ENCODE assay signal across 7 mouse cellular contexts in the genomic region with DNA sequence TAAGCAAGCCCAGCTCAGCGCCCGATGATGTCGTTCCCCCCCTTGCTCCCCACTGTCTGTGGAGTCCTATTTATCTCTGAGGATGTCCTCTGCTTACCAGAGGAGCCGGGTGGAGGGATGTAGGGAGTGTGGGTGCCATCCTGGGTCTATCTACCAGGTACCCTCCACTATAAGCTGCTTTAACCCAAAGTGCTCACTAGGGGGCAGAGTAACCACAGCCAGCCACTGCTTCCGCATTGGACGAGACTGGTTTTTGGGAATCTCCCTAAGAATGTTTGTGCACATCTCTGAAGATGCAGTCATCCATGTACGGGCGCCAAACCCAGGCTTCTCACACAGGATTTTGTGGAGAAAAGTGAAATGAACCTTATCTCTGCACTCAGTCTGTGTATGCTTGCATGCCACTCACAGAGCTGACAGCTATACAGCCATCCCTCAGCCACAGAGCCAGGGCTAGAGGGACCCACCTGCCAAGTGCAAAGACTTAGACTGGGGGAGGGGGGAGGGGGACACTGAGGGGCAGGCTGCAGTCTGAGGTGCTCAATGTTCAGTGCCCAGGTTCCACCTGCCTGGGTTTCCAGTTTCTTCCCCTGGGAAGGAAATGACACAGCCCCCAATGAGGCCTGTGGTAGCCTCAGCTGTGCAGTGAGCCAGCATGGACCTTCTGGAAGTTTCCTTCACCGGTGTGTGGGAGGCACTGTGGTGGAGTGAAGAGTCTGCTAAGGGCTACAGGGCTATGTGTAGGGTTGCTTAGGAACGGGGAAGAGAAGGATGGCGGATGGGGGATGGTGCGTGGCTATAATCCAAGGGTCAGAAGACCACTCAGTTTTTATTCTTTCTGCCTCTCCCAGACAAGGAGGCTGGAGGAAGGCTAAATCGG. TPM values are rescaled to one million over a fixed set of nuclear protein-coding genes. Genes with fewer than 3 reads are reported as not detected.
DNase-seq lines count a peak whose midpoint lies in the region; ATAC-seq and TF ChIP-seq lines count a peak whose summit lies in the region.

No protein-coding gene starts in this region.

- 57% methylated on average over 13 of the region's 13 CpGs for WGBS in embryonic facial prominence, embryonic 10.5 days
- WGBS in heart, postnatal 0 days, result 50% methylated on average over 13 of the region's 13 CpGs
- 35% methylated on average over 13 of the region's 13 CpGs for WGBS in lung, postnatal 0 days

- no peak overlapping the region for H3K4me3 ChIP-seq in ES-E14 (ENCODE audit: insufficient read depth in 1 of 2, low read depth in 1 of 2, low read length in 2 of 2, poor library complexity in 1 of 2, severe bottlenecking in 1 of 2)
- no peak overlapping the region for H3K4me3 ChIP-seq in embryonic facial prominence, embryonic 10.5 days
- H3K4me3 ChIP-seq in heart, postnatal 0 days (ENCODE audit: low read depth, low read length), result no peak overlapping the region
- H3K4me3 ChIP-seq in lung, postnatal 0 days (ENCODE audit: low read depth, low read length), result no peak overlapping the region

- peak; percentile 83 for TF ChIP-seq CTCF in heart, postnatal 0 days (IDR thresholded peaks at IDR 0.05; ENCODE audit: low read depth)
- TF ChIP-seq CTCF in lung, postnatal 0 days (IDR thresholded peaks at IDR 0.05), result peak; percentile 88

- no peaks in the 10 kb centered on the region for H3K9me3 ChIP-seq in ES-E14 (ENCODE audit: control insufficient read depth, insufficient read depth, low read depth, low read length)
- no peaks in the 10 kb centered on the region for H3K9me3 ChIP-seq in embryonic facial prominence, embryonic 10.5 days
- no peaks in the 10 kb centered on the region for H3K9me3 ChIP-seq in heart, postnatal 0 days (replicated peaks; ENCODE audit: control insufficient read depth, low read length)
- no peaks in the 10 kb centered on the region for H3K9me3 ChIP-seq in lung, postnatal 0 days (ENCODE audit: low read length)

- no peak overlapping the region for H3K27ac ChIP-seq in ES-E14 (ENCODE audit: insufficient read depth, low read depth, low read length, poor library complexity, severe bottlenecking)
- no peak overlapping the region for H3K27ac ChIP-seq in embryonic facial prominence, embryonic 10.5 days (replicated peaks)
- peak overlapping the region; percentile 51; the same call in 1 of the 2 replicates for H3K27ac ChIP-seq in heart, postnatal 0 days (ENCODE audit: low read depth)
- H3K27ac ChIP-seq in lung, postnatal 0 days (ENCODE audit: low read length), result no peak overlapping the region

- peaks cover 3% of the 10 kb centered on the region; the same call in 1 of the 2 replicates for H3K36me3 ChIP-seq in ES-E14 (ENCODE audit: control insufficient read depth, insufficient read depth, low read length, poor library complexity, severe bottlenecking)
- H3K36me3 ChIP-seq in embryonic facial prominence, embryonic 10.5 days (replicated peaks), result no peaks in the 10 kb centered on the region
- H3K36me3 ChIP-seq in heart, postnatal 0 days (replicated peaks; ENCODE audit: control insufficient read depth, insufficient read depth, low read length), result no peaks in the 10 kb centered on the region
- H3K36me3 ChIP-seq in lung, postnatal 0 days (ENCODE audit: insufficient read depth, low read length), result no peaks in the 10 kb centered on the region

- in situ Hi-C loops in ES-E14 (cut with MboI; ENCODE audit: low sequenced_read_pairs in 2 of 2, unreplicated experiment in 2 of 2), result no loop called here

- no peak overlapping the region for H3K9ac ChIP-seq in ES-E14 (ENCODE audit: insufficient read depth, low read depth, low read length, poor library complexity, severe bottlenecking)
- no peak overlapping the region for H3K9ac ChIP-seq in heart, postnatal 0 days (replicated peaks; ENCODE audit: low read depth, low read length)
- no peak overlapping the region for H3K9ac ChIP-seq in lung, postnatal 0 days (replicated peaks; ENCODE audit: low read depth)

- no peak for TF ChIP-seq EP300 in heart, postnatal 0 days (IDR thresholded peaks at IDR 0.05; ENCODE audit: low read depth)
- no peak for TF ChIP-seq EP300 in lung, postnatal 0 days (IDR thresholded peaks at IDR 0.05)

- no peak overlapping the region for H3K4me2 ChIP-seq in heart, postnatal 0 days (ENCODE audit: low read depth, low read length)
- no peak overlapping the region for H3K4me2 ChIP-seq in lung, postnatal 0 days (replicated peaks; ENCODE audit: low read depth, low read length)

- H3K4me1 ChIP-seq in ES-E14 (ENCODE audit: control insufficient read depth in 2 of 2, insufficient read depth in 2 of 2, low read length in 2 of 2, poor library complexity in 1 of 2), result peaks cover 0 to 8% of the 10 kb centered on the region in 2 experiments; a peak in 1 of 4 replicates
- peaks cover 18% of the 10 kb centered on the region for H3K4me1 ChIP-seq in embryonic facial prominence, embryonic 10.5 days
- no peaks in the 10 kb centered on the region for H3K4me1 ChIP-seq in heart, postnatal 0 days (ENCODE audit: control insufficient read depth, insufficient read depth)
- no peaks in the 10 kb centered on the region; the same call in 1 of the 2 replicates for H3K4me1 ChIP-seq in lung, postnatal 0 days (ENCODE audit: insufficient read depth, low read depth, low read length)

- ATAC-seq in heart, postnatal 0 days (ENCODE audit: insufficient read depth, low read depth), result peak; percentile 58; the same call in 1 of the 2 replicates
- peak; percentile 63 for ATAC-seq in lung, postnatal 0 days

- peak; percentile 68 for DNase-seq in ES-E14 (ENCODE audit: low read depth, low spot score)
- DNase-seq in adrenal gland, adult 8-10 months, result peak; percentile 17
- peak; percentile 57 for DNase-seq in embryonic facial prominence, embryonic 10.5 days (ENCODE audit: low spot score)
- no peak for DNase-seq in heart, postnatal 0 days (ENCODE audit: low spot score)
- peak; percentile 74 for DNase-seq in kidney, postnatal 14 days
- DNase-seq in lung, postnatal 0 days (ENCODE audit: low spot score), result peak; percentile 63
- DNase-seq in right cerebral cortex, adult 18-20 months, result peak; percentile 63

- no peaks in the 10 kb centered on the region for H3K27me3 ChIP-seq in embryonic facial prominence, embryonic 10.5 days (replicated peaks; ENCODE audit: low read depth, poor library complexity, severe bottlenecking)
- H3K27me3 ChIP-seq in heart, postnatal 0 days (ENCODE audit: control insufficient read depth, insufficient read depth, low read length), result no peaks in the 10 kb centered on the region; the same call in 1 of the 2 replicates
- no peaks in the 10 kb centered on the region for H3K27me3 ChIP-seq in lung, postnatal 0 days (replicated peaks; ENCODE audit: insufficient read depth, low read length)

TF ChIP-seq in ES-E14, 5 proteins besides CTCF, POLR2A, EP300 and RAD21:
- TF ChIP-seq ZC3H11A (IDR thresholded peaks at IDR 0.05; ENCODE audit: borderline replicate concordance, low read depth, low read length) (peak; percentile 64; the same call in 1 of the 2 replicates), ZNF384 (IDR thresholded peaks at IDR 0.05; ENCODE audit: low read depth, low read length) (no peak), HCFC1 (IDR thresholded peaks at IDR 0.05; ENCODE audit: borderline replicate concordance, insufficient read depth, low read length) (no peak)
TF ChIP-seq in ES-E14: peak in this region for 1.

RNA-seq across cellular contexts. Expression of gene Mcf2l, which starts 23.1 kb away (rescaled TPM):
- total RNA-seq in ES-E14 (2012; rRNA removed), result 16.0 and 26.7 TPM in 2 replicates
- total RNA-seq in adrenal gland, adult 8-10 months (2022), result 10 to 100 TPM; 21.8 to 48.2 (median 31.7) TPM
- polyA plus RNA-seq in embryonic facial prominence, embryonic 10.5 days (2016; fragmentation: Nextera tagmentation; extraction: Ambion mirVana), result 15.8 and 17.4 TPM in 2 replicates
- total RNA-seq in heart, postnatal 0 days (2014; rRNA removed; ENCODE audit: low replicate concordance), result 22.1 and 22.9 TPM in 2 replicates
- 6.6 and 7.5 TPM in 2 replicates for polyA plus RNA-seq in heart, postnatal 0 days (2015; fragmentation: Nextera tagmentation; extraction: Ambion mirVana)
- 12.9 and 16.8 TPM in 2 replicates for polyA plus RNA-seq in lung, postnatal 0 days (2015; fragmentation: Nextera tagmentation; extraction: Ambion mirVana)
